Mouse (Mus musculus) urinary bladder, postnatal 0 days (tissue): ENCODE data around the gene Nobox. TPM values are rescaled to one million over a fixed set of nuclear protein-coding genes. Genes with fewer than 3 reads are reported as not detected.

Experiments
- polyA plus RNA-seq: library from polyadenylated mRNA; unstranded; fragments of >200 nt; fragmentation: Nextera tagmentation; extraction: Ambion mirVana; gene quantifications from 2 replicates; pipeline ENCODE4 v1.2.1, GENCODE M21; 2015

Nobox gene
- polyA plus RNA-seq, result not detected in 2 replicates

DNA sequence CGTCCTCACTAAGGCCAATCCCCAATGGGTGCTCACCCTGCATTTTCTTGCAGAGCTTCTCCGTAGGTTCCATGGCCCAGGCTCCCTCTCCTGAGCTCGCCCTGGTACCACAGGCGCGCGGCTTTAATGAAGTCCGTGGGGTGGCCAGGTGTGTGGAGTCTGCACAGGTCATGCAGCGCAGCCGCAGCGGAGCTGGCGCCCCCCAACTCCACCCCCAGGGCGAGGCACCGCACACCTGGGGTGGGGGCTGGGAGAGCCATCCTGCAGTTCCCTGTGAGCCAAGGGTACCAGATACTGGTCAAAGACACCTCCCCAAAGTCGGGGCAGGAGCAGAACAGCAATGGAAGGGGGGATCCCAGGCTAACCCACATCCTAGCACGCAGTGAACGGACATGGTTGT, at the start of gene Nobox:
TSS of gene Nobox (minus strand) at position 101 of the 400 bp plus-strand sequence.

DNA sequence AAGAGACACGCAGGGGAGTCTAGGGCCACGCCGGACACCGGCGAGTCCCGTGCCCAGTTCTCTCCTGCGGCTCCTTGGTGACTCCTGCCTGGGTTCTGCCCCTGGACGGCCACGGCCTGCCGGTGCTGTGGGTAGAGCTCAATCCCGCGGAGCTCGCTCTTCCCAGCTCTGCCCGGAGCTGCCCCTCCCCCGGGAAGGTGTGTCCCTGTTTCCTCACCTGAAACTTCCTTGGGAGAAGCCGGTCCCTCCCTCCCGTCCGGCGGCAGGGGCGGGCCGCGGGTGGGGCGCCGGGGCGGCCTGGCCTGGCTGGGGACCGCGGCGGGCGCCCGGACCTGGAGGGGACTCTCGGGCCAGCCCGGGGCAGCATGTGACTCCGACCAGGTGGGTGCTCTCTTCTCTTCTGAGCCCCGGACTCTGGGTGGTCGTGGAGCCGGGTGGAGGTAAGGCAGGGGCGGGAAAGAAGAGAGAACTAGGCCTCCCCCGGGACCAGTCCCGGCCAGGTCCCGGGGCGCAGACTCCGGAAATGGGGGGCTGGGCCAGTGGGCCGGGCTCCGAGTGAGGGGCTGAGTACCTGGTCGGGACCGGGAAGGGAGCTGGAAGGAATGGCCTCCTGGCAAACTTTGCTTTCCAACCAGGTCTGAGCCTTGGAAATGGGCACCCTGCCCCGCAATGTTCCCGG, 43.9 kb downstream of the Nobox start, which contains the start of gene Arhgef5:
TSS of gene Arhgef5 (plus strand) at position 220 of the 679 bp plus-strand sequence.

Other genes starting within 250 kb of the Nobox start
- not detected in 2 replicates for gene Olfr441, start 203.2 kb downstream of the Nobox start, polyA plus RNA-seq
- gene Olfr237-ps1, start 163.0 kb downstream of the Nobox start, polyA plus RNA-seq, result not detected in 2 replicates
- gene Olfr437, start 146.3 kb downstream of the Nobox start, polyA plus RNA-seq, result not detected in 2 replicates
- not detected in 2 replicates for gene Olfr13, start 137.4 kb downstream of the Nobox start, polyA plus RNA-seq
- gene Olfr435, start 112.4 kb downstream of the Nobox start, polyA plus RNA-seq, result not detected in 2 replicates
- not detected in 2 replicates for gene Olfr434, start 96.5 kb downstream of the Nobox start, polyA plus RNA-seq
- not detected in 2 replicates for gene Olfr47, start 78.0 kb downstream of the Nobox start, polyA plus RNA-seq
- 10.0 and 11.9 TPM in 2 replicates for gene Arhgef5, start 44.0 kb downstream of the Nobox start, polyA plus RNA-seq